Mouse (Mus musculus): ENCODE data around the gene Meis2.

Gene Meis2

DNA sequence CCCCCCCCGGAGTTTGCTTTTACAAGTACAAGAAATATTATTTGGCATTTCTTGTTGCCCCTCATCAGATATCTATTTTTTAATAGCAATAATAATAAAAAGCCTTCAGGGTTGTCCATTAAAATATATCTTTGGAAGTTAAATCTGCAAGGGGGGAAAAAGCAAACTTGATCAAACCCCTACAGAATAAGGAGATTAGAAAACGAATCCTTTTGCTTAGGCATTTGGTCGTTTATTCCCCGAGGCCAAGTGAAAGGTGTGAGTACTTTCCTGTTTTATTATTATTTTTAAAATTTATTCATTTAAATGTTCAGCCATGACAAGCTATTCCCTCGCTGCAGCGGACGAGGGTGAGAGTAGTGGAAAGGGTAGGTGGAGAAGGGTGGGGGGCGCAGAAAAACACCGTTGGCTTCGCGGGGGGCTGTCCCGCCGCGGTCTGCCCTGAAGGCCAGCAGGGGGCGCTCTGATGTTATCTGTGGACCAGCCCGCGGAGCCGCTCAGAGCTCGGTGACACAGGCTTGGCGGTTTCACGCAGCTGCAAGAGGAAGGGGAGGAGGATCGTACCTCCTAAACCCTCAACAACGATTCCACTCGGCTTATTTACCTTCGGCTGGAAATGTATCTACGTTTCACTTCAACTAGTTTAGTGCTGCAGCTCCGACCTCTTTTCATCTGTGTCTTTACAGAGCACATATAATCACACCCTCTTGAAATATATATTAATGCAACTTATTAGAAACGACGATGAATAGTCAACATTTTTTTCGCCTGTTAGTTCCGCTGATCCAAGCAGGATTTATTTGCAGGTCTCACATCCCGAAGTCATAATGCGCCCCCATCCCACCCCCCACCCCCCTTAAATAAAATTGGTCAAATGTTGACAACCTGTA is 209.9 kb downstream of the Meis2 start:
- DNase-seq (ENCODE audit: low read depth), result peak; percentile 80

DNA sequence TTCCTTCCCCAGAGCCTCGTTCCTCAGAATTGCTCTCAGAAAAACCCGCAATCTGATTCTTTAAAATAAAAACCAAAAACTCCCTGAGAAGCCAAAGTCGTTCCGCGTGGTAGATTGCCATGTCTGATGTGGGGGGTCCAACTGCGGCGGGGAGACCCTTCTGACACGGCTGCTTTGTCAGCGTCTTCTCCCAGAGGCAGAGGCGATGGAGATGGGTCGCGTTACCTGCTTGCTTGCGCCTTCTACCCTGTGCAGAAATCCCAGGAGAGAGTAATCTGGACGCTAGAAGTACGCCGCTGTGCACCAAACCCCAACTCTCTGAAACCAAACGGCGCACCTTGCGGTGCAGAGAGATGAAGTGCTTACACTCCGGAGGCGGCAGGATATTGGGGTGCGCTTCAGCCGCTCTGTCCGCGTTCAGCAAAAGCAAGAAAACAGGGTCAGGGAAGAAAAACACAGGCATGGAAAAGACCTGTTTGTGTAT is 210.8 kb downstream of the Meis2 start:
- DNase-seq (ENCODE audit: low read depth), result no peak

DNA sequence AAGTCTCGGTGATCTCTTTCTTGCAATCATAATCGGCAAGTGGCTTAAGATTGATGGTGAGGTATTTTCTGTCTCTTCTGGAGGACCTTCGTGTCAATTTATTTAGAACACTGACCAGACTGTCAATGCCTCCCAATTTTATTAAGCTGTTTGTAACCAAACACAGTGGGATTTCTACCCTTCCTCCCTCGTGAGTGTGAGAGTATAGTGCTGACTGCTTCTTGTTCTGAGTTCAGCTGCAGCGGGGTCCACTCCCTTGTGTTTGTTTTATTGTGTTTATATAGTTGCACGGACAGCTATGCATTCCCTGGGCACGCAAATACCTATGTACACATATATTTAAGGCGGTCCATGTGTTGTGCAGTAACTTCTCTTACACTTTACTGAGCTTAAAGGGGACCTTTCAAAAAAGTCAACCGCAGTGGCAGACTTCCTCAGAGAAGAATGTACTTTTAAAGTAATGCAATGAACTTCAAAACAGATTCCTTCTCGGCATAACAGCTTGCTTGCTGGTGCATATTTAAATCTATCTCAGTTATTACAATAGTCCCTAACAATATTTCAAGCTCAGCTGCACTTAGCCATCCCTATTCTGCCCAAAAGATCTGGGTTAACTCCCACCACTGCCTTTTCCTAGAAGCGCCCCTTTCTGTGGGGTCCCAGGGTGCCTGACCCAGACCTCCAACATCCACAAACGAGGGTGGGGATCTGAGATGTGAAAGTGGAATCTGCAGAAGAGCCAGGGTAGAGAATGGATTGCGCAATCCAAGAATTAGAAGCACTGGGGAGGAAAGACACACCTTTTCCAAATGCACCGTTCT is 211.4 kb downstream of the Meis2 start:
- DNase-seq (ENCODE audit: low read depth), result no peak

DNA sequence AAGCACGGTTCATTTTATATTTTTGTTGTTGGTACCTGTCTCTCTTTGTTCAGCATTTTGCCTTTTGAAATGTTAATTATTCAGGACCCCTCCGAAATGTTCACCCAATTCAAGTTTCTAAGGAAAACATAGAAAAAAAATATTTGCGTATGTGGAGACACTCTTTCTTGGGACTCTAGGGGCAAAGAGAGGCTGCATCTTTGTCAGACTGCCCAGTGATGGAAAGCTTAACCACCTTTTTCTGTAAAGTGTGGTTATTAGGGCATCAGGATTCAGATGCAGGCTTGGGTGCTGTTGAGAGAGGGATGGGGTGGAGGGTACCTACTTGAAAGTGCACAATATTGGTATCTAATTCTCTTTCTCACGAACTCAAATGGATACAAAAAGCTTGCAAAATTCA is 212.4 kb downstream of the Meis2 start:
- DNase-seq (ENCODE audit: low read depth), result no peak

DNA sequence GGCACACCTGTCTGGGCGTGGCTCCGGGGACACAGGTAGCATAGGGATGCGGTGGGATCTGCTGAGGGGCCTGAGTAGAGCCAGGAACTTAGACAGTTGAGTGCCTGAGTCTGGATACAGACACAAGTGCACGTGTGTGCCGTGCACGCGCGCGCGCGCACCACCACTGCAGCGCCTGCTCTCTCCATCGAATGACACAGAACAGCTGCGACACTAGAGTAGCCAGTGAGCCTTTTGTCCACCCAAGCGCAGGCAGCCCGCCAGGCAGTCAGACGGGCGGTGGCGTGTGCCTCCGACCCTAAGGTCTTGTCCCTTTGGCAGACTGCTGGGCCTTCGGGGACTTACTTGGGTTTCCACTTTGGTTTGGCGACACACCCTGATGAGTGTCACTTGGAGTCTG is 213.0 kb downstream of the Meis2 start:
- DNase-seq (ENCODE audit: low read depth), result no peak

DNA sequence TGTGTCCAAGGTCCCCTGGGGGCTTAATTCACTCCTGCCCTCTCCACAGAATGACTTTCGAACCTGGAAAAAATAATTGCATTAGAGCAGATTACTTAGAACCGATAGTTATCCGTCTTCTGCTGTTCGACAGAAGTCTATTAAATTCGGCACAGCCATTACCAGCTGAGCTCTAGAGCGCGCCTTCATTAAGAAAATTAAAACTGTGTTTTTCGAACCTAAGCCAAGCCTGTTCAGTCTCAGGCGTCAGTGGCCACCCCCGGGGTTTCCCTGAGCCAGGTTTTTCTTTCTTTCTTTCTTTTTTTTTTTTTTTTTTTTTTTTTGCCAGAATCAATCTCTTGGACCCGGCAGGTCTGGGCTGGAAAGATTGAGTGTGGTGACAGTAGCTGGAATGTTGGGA is 213.5 kb downstream of the Meis2 start:
- DNase-seq (ENCODE audit: low read depth), result no peak

DNA sequence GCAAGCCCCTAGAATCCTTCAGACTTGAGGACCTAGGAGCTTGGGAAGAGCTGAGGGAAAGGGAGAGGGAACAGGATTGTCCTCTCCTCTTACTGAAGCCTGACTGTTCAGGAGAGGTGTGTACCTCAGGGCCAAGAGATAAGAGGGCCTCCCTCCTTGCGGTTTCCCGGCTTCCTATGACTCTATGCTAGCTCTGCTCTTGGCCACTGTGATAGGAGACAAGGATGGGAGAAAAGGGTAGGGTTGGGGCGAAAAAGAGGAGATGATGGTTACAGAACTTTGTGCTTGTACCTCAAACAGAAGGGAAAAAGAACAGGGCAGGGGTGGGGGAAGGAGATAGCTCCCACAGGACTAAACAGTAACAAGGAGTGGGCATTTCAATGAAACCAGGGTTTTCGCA is 214.7 kb downstream of the Meis2 start:
- no peak for DNase-seq (ENCODE audit: low read depth)

DNA sequence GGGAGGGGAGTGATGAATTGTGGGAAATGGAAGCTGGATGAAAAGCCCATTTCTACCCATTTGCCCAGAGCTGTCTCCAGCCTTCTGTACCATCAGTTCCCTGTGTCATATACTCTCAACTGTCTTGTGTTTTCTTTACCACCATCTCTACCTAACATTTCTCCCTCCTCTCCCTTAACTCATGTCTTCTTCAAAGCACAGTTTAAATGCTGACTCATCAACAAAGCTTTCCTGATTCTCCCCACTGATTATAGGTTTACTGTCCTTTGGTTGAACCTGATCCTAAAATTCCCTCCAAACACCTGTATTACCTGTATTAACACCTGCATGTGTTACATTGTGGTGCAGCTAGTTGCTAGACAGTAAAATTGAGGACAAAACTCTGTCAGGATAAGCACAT is 222.8 kb downstream of the Meis2 start:
- no peak for DNase-seq (ENCODE audit: low read depth)

DNA sequence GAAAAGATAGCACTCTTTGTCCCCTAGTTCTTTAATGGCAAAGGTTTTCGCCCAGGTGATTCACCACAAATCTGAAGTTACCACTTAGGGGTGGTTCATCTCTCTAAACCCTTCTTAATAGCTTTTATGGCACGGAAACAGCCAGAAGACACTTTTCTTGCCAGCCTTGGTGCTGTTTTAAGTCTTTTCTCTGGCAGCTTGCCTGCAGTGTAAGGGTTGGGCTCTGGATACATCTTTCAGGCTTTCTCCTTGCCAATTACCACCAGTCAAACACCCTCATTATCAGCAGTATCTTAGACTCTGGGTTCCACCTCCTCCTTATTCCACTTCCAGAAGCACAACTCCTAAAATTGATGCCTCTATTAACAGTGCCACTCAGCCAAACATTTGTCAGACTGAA is 229.6 kb downstream of the Meis2 start:
- DNase-seq (ENCODE audit: low read depth), result no peak

DNA sequence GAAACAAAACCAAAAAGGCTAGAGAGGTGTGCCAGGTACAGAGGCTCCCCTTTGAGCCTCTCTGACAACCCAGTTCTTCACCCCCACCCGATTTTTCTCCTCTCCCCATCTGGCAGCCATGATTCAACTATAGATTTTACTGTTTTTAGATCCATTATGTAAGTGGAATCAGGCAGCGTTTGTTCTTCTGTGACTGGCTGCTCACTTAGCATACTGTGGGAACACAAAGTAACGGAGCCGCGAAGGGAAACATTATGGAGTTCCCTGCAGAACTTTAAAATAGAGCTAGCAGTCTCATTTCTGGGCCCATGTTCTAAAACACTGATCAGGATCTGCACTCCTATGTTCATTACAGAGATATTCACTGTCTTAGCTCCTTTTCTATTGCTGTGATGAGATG is 243.3 kb downstream of the Meis2 start:
- no peak for DNase-seq (ENCODE audit: low read depth)

DNA sequence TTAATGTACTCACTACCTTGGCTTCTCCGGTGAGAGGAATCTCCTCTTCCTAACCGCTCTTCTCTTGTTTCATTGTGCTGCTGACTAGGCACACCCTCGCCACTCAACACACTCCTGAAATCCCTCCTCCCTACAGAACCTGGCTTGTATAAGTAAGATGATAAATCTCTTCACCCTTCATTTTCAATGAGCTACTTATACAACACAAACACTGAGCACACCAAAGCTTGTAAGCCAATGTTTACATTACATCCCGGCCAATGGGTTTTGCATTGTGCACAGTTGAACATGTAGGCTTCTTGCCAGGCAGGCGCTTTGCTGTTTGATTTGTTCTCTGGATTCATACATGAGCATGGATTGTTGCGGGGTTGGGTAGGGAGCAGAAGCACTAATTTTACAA is 247.7 kb downstream of the Meis2 start:
- no peak for DNase-seq (ENCODE audit: low read depth)

DNA sequence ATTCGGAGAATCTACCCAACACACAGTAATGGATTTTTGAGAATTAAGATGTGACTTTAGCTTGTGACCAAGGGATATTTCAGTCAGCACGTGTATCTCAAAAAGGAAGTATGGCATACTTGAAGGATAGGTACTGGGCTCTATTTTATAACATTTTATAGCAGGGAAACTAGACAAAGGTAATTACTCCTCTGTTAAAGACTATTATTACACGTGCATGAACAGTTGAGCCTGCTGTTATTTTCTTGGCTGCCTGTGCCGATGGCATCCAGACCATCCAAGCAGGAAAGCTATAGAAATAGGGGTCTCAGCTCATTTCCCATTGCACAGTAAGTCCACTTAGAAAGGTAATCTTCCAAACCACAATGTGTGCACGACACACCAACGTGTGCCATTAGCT is 251.9 kb downstream of the Meis2 start:
- DNase-seq (ENCODE audit: low read depth), result no peak

DNA sequence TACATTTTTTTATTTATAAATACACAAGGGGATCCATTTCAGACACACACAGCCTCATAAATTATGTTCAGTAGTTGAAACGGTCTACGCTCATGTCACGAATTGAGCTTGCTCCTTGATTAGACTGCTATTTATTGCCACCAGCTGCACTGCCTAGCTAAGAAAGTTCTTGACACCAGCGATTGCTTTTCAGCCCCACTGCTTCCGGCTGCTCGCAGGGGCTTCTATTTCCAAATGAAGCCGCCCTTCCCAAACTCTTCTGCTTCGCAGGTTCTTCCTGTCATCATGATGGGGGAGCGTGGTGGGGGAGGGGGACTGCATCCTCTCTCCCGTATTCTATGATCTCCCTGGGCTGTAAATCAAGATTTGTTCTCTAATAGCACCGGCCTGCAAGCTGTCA is 252.3 kb downstream of the Meis2 start:
- no peak for DNase-seq (ENCODE audit: low read depth)
